Comparison of ENCODE assay signal across 8 mouse cellular contexts in the genomic region with DNA sequence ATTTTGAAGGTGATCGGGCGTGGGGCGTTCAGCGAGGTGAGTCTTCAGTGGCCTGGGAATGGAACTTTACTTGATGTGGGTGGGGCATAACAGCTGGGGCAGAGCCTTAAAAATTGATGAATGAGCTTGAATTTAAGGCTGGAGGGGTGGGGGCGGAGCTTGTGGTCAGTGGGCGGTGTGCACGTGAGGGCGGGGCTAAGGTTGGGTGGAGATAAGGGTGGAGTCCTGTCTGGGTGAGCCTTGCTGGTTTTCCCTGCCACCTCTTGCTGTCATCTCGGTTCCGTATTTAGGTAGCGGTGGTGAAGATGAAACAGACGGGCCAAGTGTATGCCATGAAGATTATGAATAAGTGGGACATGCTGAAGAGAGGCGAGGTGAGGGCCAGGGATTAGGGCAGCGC. TPM values are rescaled to one million over a fixed set of nuclear protein-coding genes. Genes with fewer than 3 reads are reported as not detected.
A peak's percentile ranks its signal among the peaks of the same experiment; 100 is the strongest.
DNase-seq lines count a peak whose midpoint lies in the region; ATAC-seq lines count a peak whose summit lies in the region.

No protein-coding gene starts in this region.

- peak overlapping the region; percentile 80 for H3K9ac ChIP-seq in heart, embryonic 13.5 days
- no peak overlapping the region for H3K9ac ChIP-seq in liver, embryonic 11.5 days (ENCODE audit: low read depth, low read length)
- H3K9ac ChIP-seq in hindbrain, embryonic 12.5 days = no peak overlapping the region

- peak overlapping the region; percentile 65 for H3K4me2 ChIP-seq in heart, embryonic 13.5 days
- peak overlapping the region; percentile 60 for H3K4me2 ChIP-seq in liver, embryonic 11.5 days
- no peak overlapping the region for H3K4me2 ChIP-seq in hindbrain, embryonic 12.5 days (replicated peaks)

- peak overlapping the region; percentile 46 for H3K4me3 ChIP-seq in heart, embryonic 13.5 days
- H3K4me3 ChIP-seq in liver, embryonic 11.5 days (ENCODE audit: low read depth, low read length) = peak overlapping the region; percentile 24; the same call in 1 of the 2 replicates
- H3K4me3 ChIP-seq in hindbrain, embryonic 12.5 days = no peak overlapping the region

- H3K9me3 ChIP-seq in heart, embryonic 13.5 days = no peaks in the 10 kb centered on the region
- H3K9me3 ChIP-seq in liver, embryonic 11.5 days (ENCODE audit: control insufficient read depth, low read length) = no peaks in the 10 kb centered on the region
- H3K9me3 ChIP-seq in hindbrain, embryonic 12.5 days (replicated peaks) = no peaks in the 10 kb centered on the region

- peak; percentile 16 for DNase-seq in cerebellum, adult 9-11 months
- no peak for DNase-seq in cerebellum, adult 11-12 months
- DNase-seq in adrenal gland, adult (ENCODE audit: inconsistent age in 2 of 2, low spot score in 1 of 2) = peak; percentile 83 to 93
- DNase-seq in liver, embryonic 11.5 days (ENCODE audit: low spot score) = peak; percentile 78
- no peak for DNase-seq in frontal cortex, postnatal 14 days (ENCODE audit: low spot score in 2 of 2)

- H3K27me3 ChIP-seq in heart, embryonic 13.5 days (replicated peaks) = peaks cover 9% of the 10 kb centered on the region
- peaks cover 39% of the 10 kb centered on the region for H3K27me3 ChIP-seq in liver, embryonic 11.5 days (replicated peaks; ENCODE audit: control insufficient read depth, insufficient read depth, low read length)
- H3K27me3 ChIP-seq in hindbrain, embryonic 12.5 days = peaks cover 15% of the 10 kb centered on the region

- peak overlapping the region; percentile 84; the same call in 1 of the 2 replicates for H3K27ac ChIP-seq in heart, embryonic 13.5 days (replicated peaks)
- H3K27ac ChIP-seq in liver, embryonic 11.5 days (ENCODE audit: low read depth, low read length) = no peak overlapping the region
- H3K27ac ChIP-seq in hindbrain, embryonic 12.5 days = no peak overlapping the region

- H3K4me1 ChIP-seq in heart, embryonic 13.5 days = peaks cover 56% of the 10 kb centered on the region
- peaks cover 39% of the 10 kb centered on the region for H3K4me1 ChIP-seq in liver, embryonic 11.5 days (replicated peaks; ENCODE audit: control insufficient read depth, insufficient read depth, low read length)
- peaks cover 42% of the 10 kb centered on the region for H3K4me1 ChIP-seq in hindbrain, embryonic 12.5 days

- ATAC-seq in heart, embryonic 13.5 days (ENCODE audit: extremely low read depth, insufficient number of reproducible peaks, low FRiP score, low TSS enrichment) = no peak; the same call in 1 of the 2 replicates
- peak; percentile 79 for ATAC-seq in liver, embryonic 11.5 days (replicated peaks; ENCODE audit: low FRiP score)
- ATAC-seq in neutrophil, adult 5-6 weeks (ENCODE audit: extremely low read depth, insufficient number of reproducible peaks, low FRiP score, poor library complexity, severe bottlenecking) = peak; percentile 45
- ATAC-seq in hindbrain, embryonic 12.5 days (ENCODE audit: low FRiP score) = no peak

- peaks cover 59% of the 10 kb centered on the region for H3K36me3 ChIP-seq in heart, embryonic 13.5 days
- peaks cover 21% of the 10 kb centered on the region for H3K36me3 ChIP-seq in liver, embryonic 11.5 days (ENCODE audit: control insufficient read depth, insufficient read depth, low read length)
- H3K36me3 ChIP-seq in hindbrain, embryonic 12.5 days = peaks cover 57% of the 10 kb centered on the region

- 13% methylated on average over 14 of the region's 14 CpGs for WGBS in heart, embryonic 13.5 days
- WGBS in liver, embryonic 11.5 days = 4% methylated on average over 14 of the region's 14 CpGs
- WGBS in hindbrain, embryonic 12.5 days = 15% methylated on average over 14 of the region's 14 CpGs

RNA-seq across cellular contexts. Expression of gene Dmpk, which starts 2.4 kb away (rescaled TPM):
- 19.3 and 20.0 TPM in 2 replicates for polyA plus RNA-seq in heart, embryonic 13.5 days (2015; fragmentation: Nextera tagmentation; extraction: Ambion mirVana)
- polyA plus RNA-seq in liver, embryonic 11.5 days (2014; fragmentation: Nextera tagmentation; extraction: Ambion mirVana) = 12.4 and 13.9 TPM in 2 replicates
- total RNA-seq in neutrophil, adult 5-6 weeks (2017) = 1.4 and 2.1 TPM in 2 replicates
- 13.4 and 14.6 TPM in 2 replicates for polyA plus RNA-seq in hindbrain, embryonic 12.5 days (2016; fragmentation: Nextera tagmentation; extraction: Ambion mirVana)

RNA-seq across cellular contexts. Expression of gene Six5, which starts 8.4 kb away (rescaled TPM):
- polyA plus RNA-seq in heart, embryonic 13.5 days (2015; fragmentation: Nextera tagmentation; extraction: Ambion mirVana) = 5.9 and 6.0 TPM in 2 replicates
- 3.7 and 4.3 TPM in 2 replicates for polyA plus RNA-seq in liver, embryonic 11.5 days (2014; fragmentation: Nextera tagmentation; extraction: Ambion mirVana)
- 0.12 TPM in 1 of 2 replicates, not detected in the other for total RNA-seq in neutrophil, adult 5-6 weeks (2017)
- polyA plus RNA-seq in hindbrain, embryonic 12.5 days (2016; fragmentation: Nextera tagmentation; extraction: Ambion mirVana) = 9.1 and 9.7 TPM in 2 replicates

RNA-seq across cellular contexts. Expression of gene Dmwd, which starts 10.0 kb away (rescaled TPM):
- 11.3 and 13.9 TPM in 2 replicates for polyA plus RNA-seq in heart, embryonic 13.5 days (2015; fragmentation: Nextera tagmentation; extraction: Ambion mirVana)
- polyA plus RNA-seq in liver, embryonic 11.5 days (2014; fragmentation: Nextera tagmentation; extraction: Ambion mirVana) = 10.2 and 12.8 TPM in 2 replicates
- total RNA-seq in neutrophil, adult 5-6 weeks (2017) = 3.1 and 3.4 TPM in 2 replicates
- polyA plus RNA-seq in hindbrain, embryonic 12.5 days (2016; fragmentation: Nextera tagmentation; extraction: Ambion mirVana) = 20.1 and 23.6 TPM in 2 replicates

RNA-seq across cellular contexts. Expression of gene Rsph6a, which starts 31.6 kb away (rescaled TPM):
- not detected in 2 replicates for polyA plus RNA-seq in heart, embryonic 13.5 days (2015; fragmentation: Nextera tagmentation; extraction: Ambion mirVana)
- not detected in 2 replicates for polyA plus RNA-seq in liver, embryonic 11.5 days (2014; fragmentation: Nextera tagmentation; extraction: Ambion mirVana)
- total RNA-seq in neutrophil, adult 5-6 weeks (2017) = 0.35 and 0.37 TPM in 2 replicates
- not detected in 2 replicates for polyA plus RNA-seq in hindbrain, embryonic 12.5 days (2016; fragmentation: Nextera tagmentation; extraction: Ambion mirVana)

RNA-seq across cellular contexts. Expression of gene Gm4969, which starts 32.1 kb away (rescaled TPM):
- polyA plus RNA-seq in heart, embryonic 13.5 days (2015; fragmentation: Nextera tagmentation; extraction: Ambion mirVana) = 1.2 and 2.1 TPM in 2 replicates
- 1.2 and 1.9 TPM in 2 replicates for polyA plus RNA-seq in liver, embryonic 11.5 days (2014; fragmentation: Nextera tagmentation; extraction: Ambion mirVana)
- total RNA-seq in neutrophil, adult 5-6 weeks (2017) = not detected in 2 replicates
- 1.8 TPM in 2 replicates for polyA plus RNA-seq in hindbrain, embryonic 12.5 days (2016; fragmentation: Nextera tagmentation; extraction: Ambion mirVana)

Comparison
In these comparisons a context has a peak if more than half of its experiments do, and no peak if none do; other contexts are left out.
1. DNase-seq: peak in cerebellum, adult 9-11 months (single experiment), adrenal gland, adult (2 of 2) and liver, embryonic 11.5 days (single experiment); none in cerebellum, adult 11-12 months (single experiment) and frontal cortex, postnatal 14 days (0 of 2).
2. ATAC-seq: peak in liver, embryonic 11.5 days (single experiment) and neutrophil, adult 5-6 weeks (single experiment); none in heart, embryonic 13.5 days (single experiment) and hindbrain, embryonic 12.5 days (single experiment).